Mouse (Mus musculus) embryo, embryonic 9.5 days (tissue): ENCODE data around the gene Hist3h2ba.

Experiments used
- DNase-seq: peaks from one replicate; pipeline ENCODE4 v3.0.0-alpha.2; 2017; ENCODE audit errors: extremely low spot score

The Hist3h2ba gene

DNA sequence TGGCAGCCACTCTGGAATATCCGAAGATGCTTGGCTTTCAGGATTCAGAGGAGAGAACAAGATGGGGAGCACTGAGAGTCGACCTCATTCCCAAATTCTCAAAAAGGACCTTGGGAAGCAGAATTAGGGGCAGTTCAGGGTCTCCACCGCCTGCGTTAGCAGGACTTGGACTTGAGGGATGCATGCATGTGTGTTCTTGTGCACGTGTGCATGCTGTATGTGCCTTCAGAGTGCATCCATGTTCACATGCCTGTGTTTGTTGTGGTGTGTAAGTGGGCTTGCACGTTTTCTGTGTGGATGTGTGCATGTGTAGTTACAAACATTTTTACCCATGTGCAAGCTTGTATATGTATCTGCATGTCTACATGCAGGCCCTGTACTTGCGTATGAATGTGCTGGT is 15.5 kb downstream of the Hist3h2ba start:
- DNase-seq, result no peak

DNA sequence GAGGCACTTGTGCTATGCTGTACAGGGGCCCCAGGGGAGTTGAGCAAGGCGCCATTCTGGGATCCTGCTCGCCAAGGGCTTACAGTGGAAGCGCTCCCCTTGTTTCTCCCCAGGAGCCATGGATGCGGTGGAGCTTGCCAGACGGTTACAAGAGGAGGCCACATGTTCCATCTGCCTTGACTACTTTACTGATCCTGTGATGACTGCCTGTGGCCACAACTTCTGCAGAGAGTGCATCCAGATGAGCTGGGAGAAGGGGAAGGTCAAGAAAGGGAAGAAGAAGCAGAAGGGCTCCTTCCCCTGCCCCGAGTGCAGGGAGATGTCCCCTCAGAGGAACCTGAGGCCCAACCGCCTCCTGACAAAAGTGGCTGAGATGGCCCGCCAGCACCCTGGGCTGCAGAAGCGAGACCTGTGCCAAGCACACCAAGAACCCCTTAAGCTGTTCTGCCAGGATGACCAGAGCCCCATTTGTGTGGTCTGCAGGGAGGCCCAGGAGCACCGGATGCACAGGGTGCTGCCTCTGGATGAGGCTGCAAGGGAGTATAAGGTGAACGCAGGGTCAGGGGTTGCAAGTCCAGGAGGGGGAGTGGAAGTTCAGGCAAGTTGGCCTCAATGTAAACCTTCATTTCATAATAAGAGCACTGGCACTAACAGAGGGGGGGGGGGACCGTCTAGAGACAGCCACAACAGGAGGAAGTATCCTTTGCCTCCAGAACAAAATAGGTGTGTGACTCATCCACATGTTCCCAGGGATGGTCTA is 16.5 kb downstream of the Hist3h2ba start:
- DNase-seq, result no peak

DNA sequence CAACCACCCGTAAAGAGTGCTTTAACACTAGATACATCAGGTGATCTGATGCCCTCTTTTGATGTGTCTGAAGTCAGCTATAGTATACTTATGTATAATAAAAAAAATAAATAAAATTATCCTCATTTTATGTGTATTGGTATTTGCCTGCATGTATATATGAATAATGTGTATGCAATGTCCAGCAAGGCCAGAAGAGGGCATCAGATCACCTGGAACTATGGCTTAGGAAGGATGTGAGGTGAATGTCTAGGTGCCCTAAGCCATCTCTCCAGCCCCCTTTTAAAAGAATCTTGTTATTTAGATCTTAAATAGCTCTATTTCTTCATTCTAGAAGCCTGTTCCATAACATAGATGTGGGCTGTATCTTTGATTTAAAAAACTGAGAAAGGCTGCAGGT is 18.6 kb downstream of the Hist3h2ba start:
- no peak for DNase-seq

DNA sequence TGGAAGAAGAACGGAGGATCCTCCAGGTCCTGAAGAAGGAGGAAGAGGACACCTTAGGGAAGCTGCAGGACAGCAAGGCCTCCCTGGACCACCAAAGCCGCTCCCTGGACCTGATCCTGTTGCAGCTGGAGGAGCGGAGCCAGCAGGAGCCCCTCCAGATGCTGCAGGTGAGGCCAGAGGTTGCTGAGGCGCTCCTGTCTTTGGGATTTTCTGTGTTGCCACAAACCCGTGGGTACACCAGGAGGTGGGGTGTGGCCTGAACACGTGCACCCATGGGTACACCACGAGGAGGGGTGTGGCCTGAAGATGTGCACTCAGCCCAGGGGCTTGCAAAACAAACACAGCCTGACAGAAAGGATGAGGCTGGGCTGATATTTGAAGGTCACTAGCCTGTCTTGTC is 19.8 kb downstream of the Hist3h2ba start:
- DNase-seq, result no peak

DNA sequence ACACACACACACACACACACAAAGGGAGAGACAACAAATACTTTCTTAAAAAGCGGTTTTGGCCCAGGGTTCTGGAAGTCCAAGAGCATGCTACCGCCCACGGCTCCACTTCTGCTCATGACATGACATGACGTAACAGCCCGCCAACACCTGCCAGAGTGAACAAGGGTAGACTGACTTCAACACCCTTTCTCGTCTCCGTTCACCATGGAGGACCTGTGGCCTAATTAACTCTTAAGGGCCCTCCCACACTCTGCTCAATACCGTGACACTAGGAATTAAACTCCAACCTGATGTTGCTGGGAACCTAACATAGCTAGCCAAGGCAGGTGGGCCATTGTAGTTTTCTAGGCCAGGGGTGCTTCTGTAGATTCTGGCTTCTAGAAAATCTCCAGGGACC is 20.3 kb downstream of the Hist3h2ba start:
- no peak for DNase-seq

DNA sequence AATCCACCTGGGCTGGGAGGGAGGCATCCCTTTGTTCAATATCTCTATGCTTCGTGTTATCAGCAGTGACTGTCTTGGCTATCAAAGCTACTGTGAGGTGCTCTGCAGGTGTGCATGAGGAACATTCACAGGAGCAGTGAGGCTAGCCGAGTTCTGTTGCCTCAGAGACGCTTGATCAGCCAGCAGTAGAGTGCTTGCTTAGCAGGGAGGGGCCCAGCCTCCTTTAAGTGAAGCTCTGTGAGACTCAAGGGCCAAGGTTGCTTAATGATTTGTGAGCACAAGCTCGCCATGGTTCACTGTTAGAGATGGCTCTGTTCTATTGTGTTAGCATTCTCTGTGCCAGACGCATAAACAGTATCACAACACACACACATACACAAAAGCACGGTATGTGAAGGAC is 20.9 kb downstream of the Hist3h2ba start:
- DNase-seq, result no peak

DNA sequence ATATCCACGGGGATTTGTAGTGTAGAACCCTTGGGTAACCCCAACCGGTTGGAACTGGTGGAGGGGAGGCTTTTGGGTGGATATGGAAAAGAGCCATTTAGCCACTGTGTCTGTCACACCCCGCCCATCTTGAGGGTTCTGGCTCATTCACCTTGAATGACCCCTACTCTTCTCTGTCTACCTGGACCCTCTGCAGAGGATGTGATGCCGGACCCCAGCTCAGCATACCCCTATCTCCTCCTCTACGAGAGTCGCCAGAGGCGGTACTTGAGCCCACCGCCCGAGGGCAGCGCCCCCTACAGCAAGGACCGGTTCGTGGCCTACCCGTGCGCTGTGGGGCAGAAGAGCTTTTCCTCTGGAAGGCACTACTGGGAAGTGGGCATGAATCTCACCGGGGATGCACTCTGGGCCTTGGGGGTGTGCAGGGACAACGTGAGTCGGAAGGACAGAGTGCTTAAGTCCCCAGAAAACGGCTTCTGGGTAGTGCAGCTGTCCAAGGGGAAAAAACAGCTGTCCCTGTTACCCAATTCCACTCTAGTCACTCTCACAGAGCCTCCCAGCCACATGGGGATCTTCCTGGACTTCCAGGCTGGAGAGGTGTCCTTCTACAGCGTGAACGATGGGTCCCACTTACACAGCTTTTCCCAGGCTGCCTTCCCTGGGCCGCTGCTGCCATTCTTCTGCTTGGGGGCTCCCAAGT is 22.3 kb downstream of the Hist3h2ba start:
- no peak for DNase-seq

DNA sequence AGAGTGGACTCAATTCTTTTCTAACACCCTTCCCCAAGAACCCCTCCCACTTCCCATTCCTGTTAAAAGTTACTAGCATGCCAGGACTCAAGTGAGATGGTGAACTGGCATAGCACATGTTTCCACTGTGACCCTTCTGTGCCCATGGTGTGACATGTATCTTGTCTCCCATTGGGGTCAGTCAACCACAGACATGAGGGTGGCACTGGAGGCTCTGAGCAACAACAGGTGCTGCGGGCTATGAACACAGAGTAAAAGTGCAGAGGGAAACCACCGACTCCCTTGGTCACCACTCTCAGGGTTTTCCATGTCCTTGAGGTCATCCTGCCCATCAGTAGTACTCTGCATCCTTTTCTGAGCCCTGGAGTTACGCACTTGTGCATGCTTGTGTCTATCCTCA is 23.1 kb downstream of the Hist3h2ba start:
- no peak for DNase-seq

DNA sequence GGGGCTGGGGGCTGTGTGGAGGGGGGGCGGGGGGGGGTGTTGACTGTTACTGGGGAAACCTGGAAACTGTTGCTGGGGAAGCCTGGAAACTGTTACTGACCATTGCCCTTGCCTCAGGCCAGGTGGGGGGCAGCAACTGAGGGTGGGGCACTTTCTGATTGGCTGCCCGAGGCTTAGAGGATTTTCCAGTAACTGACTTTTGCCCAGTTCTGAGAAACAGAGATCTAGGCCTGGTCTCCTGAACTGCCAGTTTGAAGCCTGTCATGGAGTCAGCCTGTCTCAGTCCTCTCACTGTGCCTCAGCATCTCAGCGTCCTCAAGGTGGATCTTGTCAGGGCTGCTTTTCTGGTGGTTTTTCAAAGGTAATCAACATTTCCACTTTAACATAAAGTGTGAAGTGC is 25.7 kb downstream of the Hist3h2ba start:
- no peak for DNase-seq

DNA sequence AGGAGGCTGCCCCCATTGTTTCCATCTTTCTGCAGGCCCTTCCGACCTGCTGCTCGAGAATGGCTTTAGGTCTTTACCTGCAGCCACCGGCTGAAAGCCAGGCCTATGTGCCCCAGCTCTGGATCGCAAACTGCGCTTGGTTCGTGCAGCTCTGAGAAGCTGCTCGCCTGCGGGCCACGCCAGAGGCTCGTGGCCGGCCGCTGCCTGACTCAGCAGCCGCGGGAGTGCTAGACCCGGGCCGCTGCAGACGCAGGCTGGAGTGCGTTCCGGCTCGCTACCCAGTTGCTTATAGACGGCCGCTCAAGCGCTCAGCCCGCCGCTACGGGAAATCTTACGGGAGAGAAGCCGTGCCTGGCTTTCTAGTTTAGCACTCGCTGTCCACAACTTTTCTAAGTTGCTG is 28.4 kb downstream of the Hist3h2ba start:
- DNase-seq, result peak; percentile 40

DNA sequence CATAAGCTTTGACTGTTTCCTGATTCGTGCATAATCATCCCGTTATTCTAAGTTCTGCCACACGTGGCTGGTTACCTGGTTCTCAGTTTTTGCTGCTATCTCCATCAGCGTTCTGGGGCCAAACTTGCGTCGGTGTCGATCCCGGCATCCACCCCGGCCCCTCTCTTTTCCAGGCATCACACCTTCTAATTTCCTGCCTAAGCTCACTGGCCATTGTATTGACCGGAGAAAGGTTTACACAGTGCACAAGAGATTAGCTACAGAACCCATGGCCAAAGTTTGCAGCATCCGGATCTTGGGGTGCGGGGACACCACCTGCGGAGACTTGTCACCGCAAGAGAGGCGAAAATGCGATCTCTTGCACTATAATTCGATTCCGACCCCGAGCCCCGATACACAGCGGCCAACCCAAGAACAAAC is 28.9 kb downstream of the Hist3h2ba start:
- DNase-seq, result peak; percentile 74

DNA sequence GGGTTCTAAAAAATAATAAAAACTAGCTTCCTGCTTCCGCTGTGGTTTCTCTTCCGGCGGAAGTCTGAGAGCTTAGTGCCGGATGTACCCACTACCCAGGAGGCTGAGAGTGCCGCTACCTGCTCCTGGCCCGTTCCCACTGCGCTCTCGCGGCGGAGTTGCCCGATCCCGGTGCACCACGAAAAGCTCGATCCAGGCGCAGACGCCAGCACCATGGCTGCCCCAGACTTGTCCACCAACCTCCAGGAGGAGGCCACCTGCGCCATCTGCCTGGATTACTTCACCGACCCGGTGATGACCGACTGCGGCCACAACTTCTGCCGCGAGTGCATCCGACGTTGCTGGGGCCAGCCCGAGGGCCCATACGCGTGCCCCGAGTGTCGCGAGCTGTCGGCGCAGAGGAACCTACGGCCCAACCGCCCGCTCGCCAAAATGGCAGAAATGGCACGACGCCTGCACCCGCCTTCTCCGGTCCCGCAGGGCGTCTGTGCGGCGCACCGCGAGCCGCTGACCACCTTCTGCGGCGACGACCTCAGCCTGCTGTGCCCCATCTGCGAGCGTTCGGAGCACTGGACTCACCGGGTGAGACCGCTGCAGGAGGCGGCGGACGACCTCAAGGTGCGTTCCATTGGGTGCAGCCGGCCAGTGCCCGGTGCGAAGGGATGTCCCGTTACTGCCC is 29.4 kb downstream of the Hist3h2ba start, which contains the start of gene Trim11:
Trim11 (plus strand) TSS at position 67 of the 679 bp plus-strand sequence.
- no peak for DNase-seq

DNA sequence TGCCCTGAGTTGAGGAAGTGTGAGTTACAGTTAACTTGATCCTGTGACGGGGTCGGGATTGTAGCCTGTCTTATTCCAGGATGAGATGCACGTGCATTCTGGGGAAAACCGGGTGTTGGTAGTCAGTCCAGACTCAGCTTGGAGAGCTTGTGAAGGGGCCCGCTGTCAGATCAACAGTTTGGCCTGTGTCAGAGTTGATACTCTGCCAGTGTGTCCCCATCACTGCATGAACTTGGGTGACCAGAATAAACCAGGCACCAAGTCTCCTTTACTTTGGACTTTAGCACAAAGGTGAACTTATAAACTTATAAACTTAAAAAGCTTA is 29.9 kb downstream of the Hist3h2ba start:
- DNase-seq, result no peak

DNA sequence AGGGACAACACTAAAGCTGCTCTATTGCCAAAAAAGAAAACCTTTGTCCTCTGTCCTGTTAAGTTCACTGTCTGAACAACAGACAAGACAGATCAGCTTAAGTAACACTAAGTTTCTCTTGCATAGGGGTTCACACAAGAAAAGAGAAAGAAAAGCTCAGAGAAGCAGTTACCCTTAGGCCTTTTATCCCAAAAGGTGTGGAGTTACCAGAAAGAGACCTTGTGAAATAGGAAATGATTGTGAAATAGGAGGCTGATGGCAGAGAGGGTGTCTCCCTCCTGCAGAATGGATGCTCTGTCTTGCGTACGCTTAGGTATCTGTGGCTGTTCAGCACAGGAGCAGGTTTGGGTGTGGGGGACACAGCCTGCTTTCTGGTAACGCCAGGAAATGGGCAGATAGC is 30.5 kb downstream of the Hist3h2ba start:
- DNase-seq, result no peak

DNA sequence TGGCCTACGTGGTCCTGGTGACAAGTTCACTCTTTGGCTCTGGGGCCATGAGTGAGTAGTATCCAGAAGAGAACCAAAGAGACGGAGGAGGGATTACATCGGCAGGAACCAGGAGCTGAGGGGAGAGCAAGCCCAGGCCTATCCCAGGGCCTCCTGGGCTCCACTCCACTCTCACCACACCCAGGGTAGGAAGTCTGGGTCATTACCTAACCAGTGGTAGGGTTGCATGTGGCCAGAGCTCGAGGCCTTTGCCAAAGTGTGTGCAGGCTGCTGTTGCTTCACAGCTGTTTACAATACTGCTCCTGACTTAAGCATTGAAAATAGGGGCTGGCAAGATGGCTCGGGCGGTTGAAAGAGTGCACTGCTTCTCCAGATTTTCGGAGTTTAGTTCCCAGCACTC is 30.9 kb downstream of the Hist3h2ba start:
- no peak for DNase-seq

DNA sequence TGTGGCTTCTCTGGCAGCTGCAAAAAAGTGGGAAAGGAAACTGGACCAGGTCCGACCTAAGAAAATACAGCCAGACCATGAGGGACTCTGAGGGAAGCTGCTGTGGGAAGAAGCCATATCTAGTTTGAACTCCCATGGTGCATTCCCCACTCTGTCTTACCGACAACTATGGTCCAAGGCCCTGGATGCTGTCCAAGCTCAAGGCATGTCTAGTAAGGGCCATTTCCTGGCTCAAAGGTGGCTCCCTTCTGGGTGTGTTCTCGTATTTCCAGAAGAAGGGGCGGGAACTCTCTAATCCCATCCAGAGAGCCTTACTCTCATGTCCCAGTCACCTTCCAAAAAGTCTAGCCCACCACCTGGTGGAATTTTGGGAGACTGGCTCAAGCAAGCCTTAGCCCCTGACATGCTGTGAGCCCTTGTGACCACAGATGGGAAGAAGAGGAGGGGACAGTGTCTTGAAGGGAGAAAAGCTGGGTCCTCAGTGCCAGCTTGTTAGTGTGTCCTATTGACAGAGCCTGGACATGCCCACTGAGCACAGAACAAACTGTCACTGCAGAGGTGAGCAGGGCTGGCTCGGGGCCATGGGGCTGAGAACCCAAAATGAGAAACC is 31.8 kb downstream of the Hist3h2ba start:
- no peak for DNase-seq

DNA sequence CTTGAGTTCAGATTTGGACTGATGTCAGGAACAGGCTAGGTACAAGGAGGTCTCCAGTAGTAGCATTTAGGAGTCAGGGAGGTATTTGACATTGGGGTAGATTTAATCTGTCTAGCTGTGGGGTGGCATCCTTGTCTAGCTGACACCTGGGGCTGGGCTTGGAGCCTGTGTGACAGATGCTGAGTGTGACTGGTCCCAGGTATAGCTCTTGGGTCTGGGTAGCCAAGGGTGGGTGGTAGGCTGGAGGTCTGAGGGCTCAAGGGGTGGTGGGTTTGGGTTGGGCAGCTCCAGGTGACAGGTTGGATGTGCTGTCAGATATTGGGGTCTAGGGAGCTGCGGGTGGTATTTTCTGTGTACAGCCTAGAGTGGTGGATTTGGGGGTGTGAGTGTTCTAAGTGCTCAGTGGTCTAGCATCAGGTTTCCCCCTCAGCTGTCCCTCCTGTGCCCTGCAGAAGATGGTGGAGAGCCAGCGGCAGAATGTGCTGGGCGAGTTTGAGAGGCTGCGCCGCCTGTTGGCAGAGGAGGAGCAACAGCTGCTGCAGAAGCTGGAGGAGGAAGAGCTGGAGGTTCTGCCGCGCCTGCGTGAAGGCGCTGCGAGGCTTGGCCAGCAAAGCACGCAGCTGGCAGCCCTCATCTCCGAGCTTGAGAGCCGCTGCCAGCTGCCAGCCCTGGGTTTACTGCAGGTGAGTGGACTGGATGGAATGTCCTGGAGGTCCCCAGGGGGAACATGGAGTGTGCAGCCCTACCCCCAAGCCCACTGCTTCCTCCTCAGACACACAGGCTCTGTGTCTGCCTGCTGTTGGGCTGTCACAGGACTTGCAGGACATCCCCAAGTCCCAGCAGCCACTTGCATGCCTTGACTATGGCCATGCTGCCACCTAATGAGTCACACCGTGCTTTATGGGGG is 33.1 kb downstream of the Hist3h2ba start:
- DNase-seq, result no peak

DNA sequence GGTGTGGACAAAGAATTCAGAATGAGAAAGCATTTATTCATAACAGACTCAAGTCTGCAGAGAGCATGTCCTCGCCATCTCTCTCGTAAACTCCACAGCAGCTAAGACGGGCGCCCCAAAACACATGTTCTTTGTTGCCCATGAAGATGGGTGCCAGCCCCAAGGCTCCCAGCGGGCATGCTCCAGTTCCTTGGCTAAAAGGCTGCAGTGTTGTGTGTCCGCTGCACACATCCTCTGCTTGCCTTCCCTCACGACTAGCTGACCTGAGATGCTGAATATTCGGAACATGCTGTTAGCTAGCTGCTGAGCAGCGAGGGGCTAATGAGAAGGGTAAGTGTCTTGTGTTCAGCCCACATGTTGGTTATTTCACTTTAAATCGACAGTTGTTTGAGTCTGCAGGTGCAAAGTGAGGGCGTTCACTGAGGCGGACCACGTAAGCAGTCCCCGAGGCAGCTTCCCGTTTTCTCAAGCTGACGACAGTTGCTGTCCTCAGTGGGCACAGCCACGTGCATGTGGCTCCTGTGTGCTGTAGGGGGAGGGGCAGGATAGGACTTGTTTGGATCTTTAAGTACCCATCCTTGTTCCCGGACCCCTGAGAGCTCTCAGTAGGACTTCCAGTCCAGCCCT is 33.9 kb downstream of the Hist3h2ba start:
- no peak for DNase-seq

DNA sequence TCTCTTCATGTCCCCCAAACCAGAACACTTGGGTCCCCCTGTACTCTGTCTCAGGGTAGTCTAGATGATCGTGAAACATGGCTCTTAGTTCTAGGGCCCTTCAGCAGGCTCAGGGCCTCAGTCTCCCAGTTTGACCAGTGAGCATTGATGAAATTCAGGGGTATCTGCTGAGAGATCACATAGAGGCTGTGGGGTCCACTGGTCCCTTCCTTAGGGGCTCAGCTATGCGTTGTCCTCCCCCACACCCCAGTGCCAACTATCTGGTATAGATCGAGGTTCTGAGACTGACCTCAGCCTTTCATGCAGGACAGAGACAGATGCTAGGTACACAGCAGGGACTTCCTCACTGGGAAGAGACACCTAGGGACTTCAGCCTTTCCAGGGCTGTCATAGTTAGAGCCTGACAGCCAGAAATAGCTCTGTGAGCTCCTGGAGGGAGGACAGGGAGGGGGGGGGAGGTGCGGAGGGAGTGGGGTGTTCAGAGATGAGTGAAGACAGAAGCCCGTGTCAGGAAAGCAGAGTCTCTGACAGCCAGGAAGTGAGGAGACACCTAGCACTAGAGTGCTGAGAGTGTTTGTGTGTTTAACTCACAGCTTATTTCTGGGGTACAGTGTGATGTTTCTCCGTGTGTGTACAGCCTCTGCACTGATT is 35.1 kb downstream of the Hist3h2ba start:
- no peak for DNase-seq

DNA sequence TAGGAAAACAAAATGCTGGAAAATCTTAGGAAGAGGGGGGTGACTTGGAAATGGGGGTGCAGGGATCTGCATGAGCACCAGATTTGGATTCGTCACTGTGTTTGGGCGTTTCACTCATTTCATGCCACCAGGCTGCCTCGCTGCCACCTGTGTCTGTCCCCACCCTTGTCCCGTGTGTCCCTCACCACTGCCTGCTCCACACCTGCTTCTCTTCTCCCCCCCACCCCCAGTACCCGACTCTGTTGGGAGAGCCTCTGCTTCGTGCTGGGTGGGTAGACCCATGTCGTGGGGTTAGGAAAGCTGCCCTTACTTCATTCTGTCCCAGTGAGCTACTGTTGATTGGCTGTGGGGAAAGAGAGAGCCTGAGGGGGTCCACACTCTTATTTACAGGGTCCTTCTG is 35.9 kb downstream of the Hist3h2ba start:
- DNase-seq, result no peak
